Mouse (Mus musculus): ENCODE measurements at regions not wholly inside any gene's neighbourhood (a gene's known extent, or its start where the extent isn't known, plus 50 kb on each side); places are given as distances from the start of the nearest gene placed in this dataset.

DNA sequence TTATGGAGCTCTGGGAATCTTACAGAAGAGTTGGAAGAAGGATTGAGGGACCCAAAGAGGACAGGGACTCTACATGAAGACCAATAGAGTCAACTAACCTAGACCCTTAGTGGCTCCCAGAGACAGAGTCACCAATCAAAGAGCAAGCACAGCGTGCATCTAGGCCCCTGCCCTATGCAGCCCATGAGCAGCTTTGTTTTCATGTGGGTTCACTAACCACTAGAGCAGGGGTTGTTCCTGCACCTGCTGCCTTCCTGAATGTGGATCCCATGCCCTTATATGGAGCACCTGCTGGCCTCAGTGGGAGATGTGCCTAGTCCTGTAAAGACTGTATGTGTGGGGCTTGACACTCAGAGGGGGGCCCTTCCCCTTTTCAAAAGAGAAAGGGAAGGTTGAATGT lies 108.2 kb upstream of the Hgf start:
- no peak for TF ChIP-seq CTCF (IDR thresholded peaks at IDR 0.05; ENCODE audit: control insufficient read depth, insufficient read depth, insufficient replicate concordance, low read depth, low read length)
- no peak for TF ChIP-seq POLR2A (IDR thresholded peaks at IDR 0.05; ENCODE audit: control insufficient read depth, low read depth, low read length)

Measured in testis, adult 2 months (tissue).